Mouse (Mus musculus): ENCODE measurements around the gene Zfp319. TPM values are rescaled to one million over a fixed set of nuclear protein-coding genes. Genes with fewer than 3 reads are reported as not detected.

Gene Zfp319
- total RNA-seq, 1 experiment: 3.2 TPM

GRCm38 (mm10) chr8:95361016-95361341 lies 29.2 kb upstream of the Zfp319 start:
- in situ Hi-C loops (cut with MboI; ENCODE audit: low sequenced_read_pairs in 2 of 2, unreplicated experiment in 2 of 2): no loop called here
- no peak overlapping the region for H3K4me3 ChIP-seq (ENCODE audit: insufficient read depth in 1 of 2, low read depth in 1 of 2, low read length in 2 of 2, poor library complexity in 1 of 2, severe bottlenecking in 1 of 2)
- no peak overlapping the region for H3K27ac ChIP-seq (ENCODE audit: insufficient read depth, low read depth, low read length, poor library complexity, severe bottlenecking)
- H3K36me3 ChIP-seq (ENCODE audit: control insufficient read depth, insufficient read depth, low read length, poor library complexity, severe bottlenecking): no peaks in the 10 kb centered on the region
- DNase-seq (ENCODE audit: low read depth, low spot score): no peak
- TF ChIP-seq ZC3H11A (IDR thresholded peaks at IDR 0.05; ENCODE audit: borderline replicate concordance, low read depth, low read length) (no peak), HCFC1 (IDR thresholded peaks at IDR 0.05; ENCODE audit: borderline replicate concordance, insufficient read depth, low read length) (no peak), ZNF384 (IDR thresholded peaks at IDR 0.05; ENCODE audit: low read depth, low read length) (no peak), MAFK (IDR thresholded peaks at IDR 0.05; ENCODE audit: insufficient read depth, low read depth, low read length) (no peak), CHD2 (IDR thresholded peaks at IDR 0.05; ENCODE audit: low read depth, low read length) (no peak)
- H3K9me3 ChIP-seq (ENCODE audit: control insufficient read depth, insufficient read depth, low read depth, low read length): no peaks in the 10 kb centered on the region
- H3K9ac ChIP-seq (ENCODE audit: insufficient read depth, low read depth, low read length, poor library complexity, severe bottlenecking): no peak overlapping the region
- peaks cover 0 to 7% of the 10 kb centered on the region in 2 experiments; a peak in 3 of 4 replicates for H3K4me1 ChIP-seq (ENCODE audit: control insufficient read depth in 2 of 2, insufficient read depth in 2 of 2, low read length in 2 of 2, poor library complexity in 1 of 2)

DNA sequence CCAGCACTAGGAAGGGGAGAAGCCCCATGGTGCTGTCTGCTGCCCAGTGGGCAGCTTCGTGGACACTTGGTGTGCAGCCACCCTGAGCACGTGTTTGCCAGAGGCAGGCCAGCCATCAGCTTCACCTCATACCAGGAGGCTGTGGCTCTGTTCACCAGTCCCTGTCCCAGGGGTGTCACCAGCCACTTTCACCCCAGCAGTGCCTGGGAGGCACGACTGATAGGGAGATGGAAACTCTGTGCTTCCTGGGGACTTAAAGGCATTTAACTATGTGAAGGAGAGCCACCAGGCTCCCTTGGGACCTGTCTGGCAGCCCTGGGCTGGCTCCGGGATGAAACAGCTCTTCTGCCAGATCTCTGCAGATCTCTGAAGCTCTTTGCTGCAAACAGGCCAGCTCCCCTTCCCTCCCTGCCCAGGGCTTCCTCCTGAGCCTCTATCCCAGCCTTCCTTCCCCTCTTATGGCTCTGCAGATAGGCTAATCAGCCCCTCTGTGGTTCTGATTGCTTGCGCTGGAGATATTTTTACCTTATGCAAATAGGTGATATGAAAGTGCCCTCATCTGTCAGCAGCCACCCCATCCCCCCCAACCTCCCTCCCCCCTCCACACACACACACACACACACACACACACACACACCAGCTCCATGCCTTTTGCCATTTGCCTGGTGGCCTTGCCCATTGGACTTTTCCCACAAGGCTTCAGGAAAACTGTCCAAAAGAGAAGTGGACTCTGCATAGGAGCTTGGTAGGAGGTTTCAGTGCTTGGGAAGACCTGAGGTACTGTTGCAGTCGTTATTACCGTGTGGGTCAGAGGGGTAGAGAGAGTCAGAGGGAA lies 28.6 kb upstream of the Zfp319 start:
- Histone ChIP-seq H3K27ac (ENCODE audit: insufficient read depth, low read depth, low read length, poor library complexity, severe bottlenecking) (no peak overlapping the region), H3K36me3 (ENCODE audit: control insufficient read depth, insufficient read depth, low read length, poor library complexity, severe bottlenecking) (no peaks in the 10 kb centered on the region), H3K9me3 (ENCODE audit: control insufficient read depth, insufficient read depth, low read depth, low read length) (no peaks in the 10 kb centered on the region), H3K9ac (ENCODE audit: insufficient read depth, low read depth, low read length, poor library complexity, severe bottlenecking) (no peak overlapping the region), H3K4me1 (ENCODE audit: control insufficient read depth in 2 of 2, insufficient read depth in 2 of 2, low read length in 2 of 2, poor library complexity in 1 of 2) (peaks cover 0 to 7% of the 10 kb centered on the region in 2 experiments; a peak in 3 of 4 replicates), H3K4me3 (ENCODE audit: insufficient read depth in 1 of 2, low read depth in 1 of 2, low read length in 2 of 2, poor library complexity in 1 of 2, severe bottlenecking in 1 of 2) (no peak overlapping the region)
- in situ Hi-C loops (cut with MboI; ENCODE audit: low sequenced_read_pairs in 2 of 2, unreplicated experiment in 2 of 2): no loop called here
- DNase-seq (ENCODE audit: low read depth, low spot score): no peak
- no peak for TF ChIP-seq CHD2 (IDR thresholded peaks at IDR 0.05; ENCODE audit: low read depth, low read length)
- no peak for TF ChIP-seq MAFK (IDR thresholded peaks at IDR 0.05; ENCODE audit: insufficient read depth, low read depth, low read length)
- TF ChIP-seq HCFC1 (IDR thresholded peaks at IDR 0.05; ENCODE audit: borderline replicate concordance, insufficient read depth, low read length): no peak
- TF ChIP-seq ZC3H11A (IDR thresholded peaks at IDR 0.05; ENCODE audit: borderline replicate concordance, low read depth, low read length): no peak
- TF ChIP-seq ZNF384 (IDR thresholded peaks at IDR 0.05; ENCODE audit: low read depth, low read length): no peak

DNA sequence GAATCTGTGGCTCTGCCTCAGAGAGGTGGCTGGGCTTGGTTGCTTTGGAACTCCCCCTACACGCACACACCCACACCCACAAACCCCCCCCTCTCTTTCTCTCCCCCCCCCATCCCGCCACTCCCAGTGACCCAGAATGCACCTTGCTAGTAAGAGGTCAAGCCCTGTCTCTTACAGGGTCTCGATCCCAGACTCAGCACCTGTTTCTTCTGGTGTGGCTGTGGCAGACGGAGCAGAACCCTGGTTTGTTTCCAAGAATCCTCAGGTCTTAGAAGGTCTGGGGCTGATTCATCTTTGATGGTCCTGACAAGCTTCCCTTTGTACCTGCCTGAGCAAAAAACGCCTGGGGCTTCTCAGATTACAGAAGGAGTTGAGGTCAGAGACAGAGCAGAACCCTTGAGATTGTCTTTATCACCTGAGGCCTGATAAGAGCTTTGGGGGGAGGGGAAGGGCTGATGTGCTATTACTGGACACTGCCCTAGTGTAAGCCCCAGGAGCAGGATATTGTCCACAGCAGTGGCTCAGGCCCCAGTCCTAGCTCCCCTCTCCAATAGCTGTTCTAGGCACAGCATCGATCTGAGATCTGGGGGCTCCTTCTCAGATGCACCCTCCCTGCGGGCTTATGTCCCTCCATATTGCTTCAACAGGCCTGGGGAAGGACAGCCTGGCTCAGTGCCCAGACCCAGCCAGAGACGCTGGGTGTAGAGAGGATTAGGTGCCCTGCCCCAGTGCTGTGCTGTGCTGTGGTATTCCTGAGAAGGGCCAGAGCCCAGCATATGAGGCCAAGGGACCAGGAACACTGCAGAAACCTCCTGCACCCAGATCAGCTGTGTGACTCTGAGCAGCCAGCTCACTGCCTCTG lies 27.0 kb upstream of the Zfp319 start:
- TF ChIP-seq ZNF384 (IDR thresholded peaks at IDR 0.05; ENCODE audit: low read depth, low read length) (no peak), HCFC1 (IDR thresholded peaks at IDR 0.05; ENCODE audit: borderline replicate concordance, insufficient read depth, low read length) (no peak), CHD2 (IDR thresholded peaks at IDR 0.05; ENCODE audit: low read depth, low read length) (no peak), ZC3H11A (IDR thresholded peaks at IDR 0.05; ENCODE audit: borderline replicate concordance, low read depth, low read length) (no peak), MAFK (IDR thresholded peaks at IDR 0.05; ENCODE audit: insufficient read depth, low read depth, low read length) (no peak)
- Histone ChIP-seq H3K9ac (ENCODE audit: insufficient read depth, low read depth, low read length, poor library complexity, severe bottlenecking) (no peak overlapping the region), H3K4me3 (ENCODE audit: insufficient read depth in 1 of 2, low read depth in 1 of 2, low read length in 2 of 2, poor library complexity in 1 of 2, severe bottlenecking in 1 of 2) (no peak overlapping the region), H3K27ac (ENCODE audit: insufficient read depth, low read depth, low read length, poor library complexity, severe bottlenecking) (no peak overlapping the region), H3K4me1 (ENCODE audit: control insufficient read depth in 2 of 2, insufficient read depth in 2 of 2, low read length in 2 of 2, poor library complexity in 1 of 2) (peaks cover 0 to 7% of the 10 kb centered on the region in 2 experiments; a peak in 3 of 4 replicates), H3K9me3 (ENCODE audit: control insufficient read depth, insufficient read depth, low read depth, low read length) (no peaks in the 10 kb centered on the region), H3K36me3 (ENCODE audit: control insufficient read depth, insufficient read depth, low read length, poor library complexity, severe bottlenecking) (no peaks in the 10 kb centered on the region)
- no peak for DNase-seq (ENCODE audit: low read depth, low spot score)
- in situ Hi-C loops (cut with MboI; ENCODE audit: low sequenced_read_pairs in 2 of 2, unreplicated experiment in 2 of 2): no loop called here

- no peak overlapping the region for H3K4me3 ChIP-seq (ENCODE audit: insufficient read depth in 1 of 2, low read depth in 1 of 2, low read length in 2 of 2, poor library complexity in 1 of 2, severe bottlenecking in 1 of 2)
Measured at GRCm38 (mm10) chr8:95354606-95355005, 22.9 kb upstream of the Zfp319 start.

More at GRCm38 (mm10) chr8:95354606-95355005, 22.9 kb upstream of the Zfp319 start:
- TF ChIP-seq ZC3H11A (IDR thresholded peaks at IDR 0.05; ENCODE audit: borderline replicate concordance, low read depth, low read length): no peak
- no peak for TF ChIP-seq ZNF384 (IDR thresholded peaks at IDR 0.05; ENCODE audit: low read depth, low read length)
- no peak for TF ChIP-seq CHD2 (IDR thresholded peaks at IDR 0.05; ENCODE audit: low read depth, low read length)
- no peak for TF ChIP-seq MAFK (IDR thresholded peaks at IDR 0.05; ENCODE audit: insufficient read depth, low read depth, low read length)
- TF ChIP-seq HCFC1 (IDR thresholded peaks at IDR 0.05; ENCODE audit: borderline replicate concordance, insufficient read depth, low read length): no peak
- in situ Hi-C loops (cut with MboI; ENCODE audit: low sequenced_read_pairs in 2 of 2, unreplicated experiment in 2 of 2): no loop called here
- Histone ChIP-seq H3K27ac (ENCODE audit: insufficient read depth, low read depth, low read length, poor library complexity, severe bottlenecking) (no peak overlapping the region), H3K36me3 (ENCODE audit: control insufficient read depth, insufficient read depth, low read length, poor library complexity, severe bottlenecking) (no peaks in the 10 kb centered on the region), H3K4me1 (ENCODE audit: control insufficient read depth in 2 of 2, insufficient read depth in 2 of 2, low read length in 2 of 2, poor library complexity in 1 of 2) (peaks cover 0 to 7% of the 10 kb centered on the region in 2 experiments), H3K9ac (ENCODE audit: insufficient read depth, low read depth, low read length, poor library complexity, severe bottlenecking) (no peak overlapping the region), H3K9me3 (ENCODE audit: control insufficient read depth, insufficient read depth, low read depth, low read length) (no peaks in the 10 kb centered on the region)
- no peak for DNase-seq (ENCODE audit: low read depth, low spot score)

Data from ES-E14 (cell line).